Mouse (Mus musculus) midbrain, postnatal 0 days (tissue): ENCODE results near the gene Dcdc2a. TPM values are rescaled to one million over a fixed set of nuclear protein-coding genes. Genes with fewer than 3 reads are reported as not detected.

ENCODE experiments used
- ATAC-seq: fragments of 200-750 bp; cut with Nextera tagmentation; 2 replicates; pipeline ENCODE4 v1.8.0; 2017; ENCODE audit warnings: moderate number of reproducible peaks, mild to moderate bottlenecking, moderate TSS enrichment, moderate library complexity; ENCODE audit not compliant: low FRiP score
- DNase-seq: peaks from one replicate; pipeline ENCODE4 v3.0.0-alpha.2; 2015; ENCODE audit warnings: low spot score
- H3K27ac ChIP-seq: fragments of 300-500 bp; sonication (generic); 2 replicates; pipeline ENCODE4 v1.5.1; 2014; ENCODE audit warnings: low read depth, mild to moderate bottlenecking, low read length, mixed read lengths
- H3K27me3 ChIP-seq: fragments of 300-500 bp; sonication (generic); 2 replicates; pipeline ENCODE4 v1.6.1; 2014; ENCODE audit warnings: low read length, control low read depth, mixed read lengths; ENCODE audit not compliant: insufficient read depth
- H3K36me3 ChIP-seq: fragments of 300-500 bp; sonication (generic); 2 replicates; pipeline ENCODE4 v1.6.1; 2014; ENCODE audit warnings: low read length, control low read depth, mixed read lengths; ENCODE audit not compliant: insufficient read depth
- H3K4me1 ChIP-seq: fragments of 300-500 bp; sonication (generic); 2 replicates; pipeline ENCODE4 v1.6.1; 2014; ENCODE audit warnings: mild to moderate bottlenecking, control low read depth, antibody characterized with exemption, low read length, mixed read lengths; ENCODE audit not compliant: insufficient read depth
- H3K4me2 ChIP-seq: fragments of 300-500 bp; sonication (generic); 2 replicates; pipeline ENCODE4 v1.6.1; 2014; ENCODE audit warnings: low read depth, mild to moderate bottlenecking, low read length, mixed read lengths; ENCODE audit not compliant: poor library complexity, severe bottlenecking
- H3K4me3 ChIP-seq: fragments of 300-500 bp; sonication (generic); 2 replicates; pipeline ENCODE4 v1.5.1; 2014; ENCODE audit warnings: low read depth, mild to moderate bottlenecking, low read length, moderate library complexity
- H3K9ac ChIP-seq: fragments of 300-500 bp; sonication (generic); replicated peaks from 2 replicates; pipeline ENCODE4 v1.6.1; 2014; ENCODE audit warnings: mild to moderate bottlenecking, low read length, moderate library complexity, mixed read lengths; ENCODE audit not compliant: poor library complexity, severe bottlenecking
- H3K9me3 ChIP-seq: fragments of 300-500 bp; sonication (generic); 2 replicates; pipeline ENCODE4 v1.6.1; 2016; ENCODE audit warnings: low read length, control low read depth
- CTCF ChIP-seq: IDR thresholded peaks from 2 replicates; pipeline ENCODE4 v1.5.1; 2016; ENCODE audit warnings: antibody characterized with exemption, mild to moderate bottlenecking
- WGBS: fragments of 180-500 bp; shearing (Covaris S2); extraction: QIAGEN DNeasy Blood & Tissue Kit; methylation state at CpG from one replicate; pipeline ENCODE4 v1.1.7; 2014; 5-methylcytosine and 5-hydroxymethylcytosine counted together
- polyA plus RNA-seq: library from polyadenylated mRNA; unstranded; fragments of >200 nt; fragmentation: Nextera tagmentation; extraction: Ambion mirVana; gene quantifications from 2 replicates; pipeline ENCODE4 v1.2.1, GENCODE M21; 2015
- total RNA-seq: library from RNA; depleted of rRNA; stranded (reverse); fragments of >200 nt; gene quantifications from 2 replicates; pipeline ENCODE4 v1.2.3, GENCODE M21; 2014

Gene Dcdc2a
- total and polyA plus RNA-seq, 2 experiments from 2014 or later: 1.5 to 8.0 TPM

DNA sequence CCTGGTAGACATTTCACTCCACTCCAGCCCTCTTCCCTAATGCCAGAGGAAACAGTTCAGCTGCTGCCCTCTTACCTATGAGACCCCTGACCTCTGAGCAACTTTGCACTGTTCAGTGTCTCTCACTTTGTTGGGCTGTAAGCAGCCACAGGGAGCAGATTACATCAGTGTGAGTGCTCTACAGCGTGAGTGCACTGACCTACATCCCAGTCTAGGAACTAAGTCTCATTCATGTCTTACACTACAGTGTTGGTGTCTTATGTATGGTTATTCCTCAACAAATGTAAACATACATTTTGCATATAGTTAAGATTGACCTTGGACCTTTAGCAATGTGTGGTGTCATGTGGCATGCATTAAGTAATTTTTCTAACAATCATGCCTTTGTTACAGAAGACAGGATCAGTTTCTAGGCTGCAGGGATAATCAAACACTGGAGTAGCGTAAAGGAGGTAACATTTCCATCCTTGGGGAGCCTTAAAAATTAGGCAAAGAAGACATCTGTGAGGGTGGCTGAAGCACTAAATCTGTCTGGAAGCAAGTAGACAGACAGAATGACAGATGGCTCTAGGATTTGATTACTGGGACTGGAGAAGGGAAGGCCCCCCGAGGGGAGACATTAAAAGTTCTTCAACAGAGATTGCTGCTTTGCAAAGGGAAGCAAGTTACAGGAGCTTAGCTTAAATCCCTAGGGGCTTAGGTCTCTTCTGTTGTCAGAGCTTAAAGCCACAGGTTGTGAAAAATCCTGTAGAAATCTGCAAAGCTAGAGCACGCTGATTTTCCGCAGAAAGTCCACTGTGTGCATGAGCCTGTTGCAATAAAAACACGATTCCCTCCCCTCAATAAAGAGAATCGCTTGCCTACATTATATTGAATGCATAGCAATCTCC is 130.9 kb downstream of the Dcdc2a start:
- 19% methylated on average over 7 of the region's 7 CpGs for WGBS
- ATAC-seq: peak; percentile 32; the same call in 1 of the 2 replicates
- H3K4me1 ChIP-seq: 0 out of 2 replicates have a peak, but pooled peaks cover 4% of the 10 kb centered on the region
- no peak overlapping the region for H3K4me3 ChIP-seq
- H3K4me2 ChIP-seq: peak overlapping the region; percentile 7; the same call in 1 of the 2 replicates
- no peak for TF ChIP-seq CTCF
- H3K36me3 ChIP-seq: no peaks in the 10 kb centered on the region
- H3K9me3 ChIP-seq: no peaks in the 10 kb centered on the region
- no peaks in the 10 kb centered on the region for H3K27me3 ChIP-seq
- H3K9ac ChIP-seq: no peak overlapping the region
- peak; percentile 39 for DNase-seq
- H3K27ac ChIP-seq: no peak overlapping the region

DNA sequence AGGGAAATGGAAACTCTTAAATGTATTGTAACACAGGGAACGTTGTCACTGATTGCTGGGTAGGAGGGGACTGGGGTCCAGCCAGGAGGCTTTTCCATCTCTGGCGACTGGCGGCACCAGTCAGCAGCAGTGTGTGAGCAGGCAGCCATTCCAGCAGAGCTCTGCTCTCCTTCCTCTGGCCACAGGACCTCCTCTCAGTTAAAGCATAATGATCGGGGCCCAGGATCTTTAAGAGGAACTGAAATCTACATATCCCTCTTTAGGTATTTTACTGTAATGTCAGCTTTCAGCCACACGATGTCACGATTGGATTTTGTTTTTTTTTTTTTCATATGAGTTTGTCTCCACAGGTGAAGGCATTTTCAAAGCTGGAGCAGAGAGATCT is 131.5 kb downstream of the Dcdc2a start:
- Histone ChIP-seq H3K4me1 (0 out of 2 replicates have a peak, but pooled peaks cover 4% of the 10 kb centered on the region), H3K27me3 (no peaks in the 10 kb centered on the region), H3K36me3 (no peaks in the 10 kb centered on the region), H3K4me3 (no peak overlapping the region), H3K27ac (no peak overlapping the region), H3K9me3 (no peaks in the 10 kb centered on the region), H3K4me2 (peak overlapping the region; percentile 7; the same call in 1 of the 2 replicates), H3K9ac (no peak overlapping the region)
- TF ChIP-seq CTCF: peak; percentile 75
- DNase-seq: peak; percentile 79
- peak; percentile 7; the same call in 1 of the 2 replicates for ATAC-seq
- 3% methylated on average over 6 of the region's 6 CpGs for WGBS

DNA sequence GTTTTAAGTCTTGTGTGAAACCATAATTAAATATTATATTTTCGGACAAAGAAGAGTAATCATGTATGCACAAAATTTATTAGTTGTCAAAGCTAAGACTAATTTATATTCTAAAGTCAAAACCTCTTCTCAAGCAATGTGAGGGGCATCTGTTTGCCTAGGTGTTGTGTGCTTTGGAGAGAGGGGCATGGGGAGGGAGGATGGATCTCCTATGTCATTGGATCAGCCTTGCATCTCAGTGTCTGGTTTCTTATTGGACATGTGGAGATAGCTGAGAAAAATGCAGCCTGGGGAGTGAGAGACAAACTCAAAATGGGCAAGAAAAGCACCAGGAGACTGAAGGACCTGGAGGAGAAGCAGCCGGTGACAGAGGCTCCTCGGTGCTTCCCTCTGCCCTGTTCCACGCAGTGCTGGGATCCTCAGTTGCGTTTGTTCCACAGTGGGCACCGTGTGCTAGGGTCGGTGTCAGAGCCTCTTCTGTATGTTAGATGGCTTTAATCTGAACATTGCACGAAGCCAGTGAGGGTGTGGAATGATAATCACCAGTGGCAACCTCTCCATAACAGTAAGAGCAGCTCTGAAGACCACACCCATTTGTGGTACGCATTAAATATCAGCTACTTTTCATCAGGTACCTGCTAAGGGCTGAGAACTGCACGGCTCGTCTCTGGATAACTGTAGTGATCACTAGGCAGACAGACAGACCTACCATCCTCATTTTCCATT is 133.8 kb downstream of the Dcdc2a start:
- H3K4me3 ChIP-seq: no peak overlapping the region
- ATAC-seq (no peak), DNase-seq (no peak)
- H3K36me3 ChIP-seq: no peaks in the 10 kb centered on the region
- 85% methylated on average over 11 of the region's 11 CpGs for WGBS
- H3K4me1 ChIP-seq: 0 out of 2 replicates have a peak, but pooled peaks cover 4% of the 10 kb centered on the region
- no peak overlapping the region for H3K4me2 ChIP-seq
- H3K27ac ChIP-seq: no peak overlapping the region
- TF ChIP-seq CTCF: no peak
- H3K9me3 ChIP-seq: no peaks in the 10 kb centered on the region
- H3K9ac ChIP-seq: no peak overlapping the region
- H3K27me3 ChIP-seq: no peaks in the 10 kb centered on the region

DNA sequence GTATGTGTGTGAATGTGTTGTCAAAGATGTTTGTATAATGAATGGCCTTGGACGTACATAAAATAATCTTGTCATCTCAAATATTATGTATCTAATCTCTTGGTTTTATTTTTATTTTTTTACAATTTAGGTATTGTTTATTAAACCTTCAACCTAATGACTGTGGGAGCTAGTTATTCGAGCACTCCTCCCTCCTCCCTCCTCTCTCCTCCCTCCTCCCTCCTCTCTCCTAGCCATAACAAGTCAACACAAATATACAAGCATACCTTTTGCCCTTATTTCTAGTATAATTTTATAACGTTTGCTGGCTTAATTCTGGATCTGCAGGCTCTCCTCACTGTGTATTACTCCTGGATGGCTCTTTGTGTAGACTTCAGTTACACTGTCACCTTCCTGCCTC is 134.4 kb downstream of the Dcdc2a start:
- 79% methylated on average over 3 of the region's 3 CpGs for WGBS
- Histone ChIP-seq H3K27ac (no peak overlapping the region), H3K9ac (no peak overlapping the region), H3K9me3 (no peaks in the 10 kb centered on the region), H3K27me3 (no peaks in the 10 kb centered on the region), H3K4me2 (no peak overlapping the region), H3K4me3 (no peak overlapping the region), H3K4me1 (0 out of 2 replicates have a peak, but pooled peaks cover 4% of the 10 kb centered on the region), H3K36me3 (no peaks in the 10 kb centered on the region)
- ATAC-seq (no peak), DNase-seq (no peak)
- no peak for TF ChIP-seq CTCF

DNA sequence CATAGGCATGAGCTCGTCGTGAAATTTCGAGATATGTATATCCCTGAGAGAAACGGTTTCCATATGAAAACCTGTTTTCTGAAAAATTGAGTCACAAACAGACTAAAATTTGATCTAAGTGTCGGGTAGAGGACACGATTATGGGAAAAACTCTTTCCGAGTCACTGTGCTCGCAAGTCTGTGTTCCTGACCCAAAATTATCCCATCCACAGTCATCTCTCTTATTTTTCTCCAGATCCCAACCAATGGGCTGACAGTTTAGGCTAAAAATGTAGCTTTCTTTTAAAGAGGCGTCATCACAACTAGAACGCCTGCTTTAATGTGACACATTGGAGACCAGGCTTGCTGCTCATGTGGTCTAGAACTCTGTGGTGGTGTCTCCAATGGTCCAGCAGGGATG is 139.9 kb downstream of the Dcdc2a start:
- Histone ChIP-seq H3K9me3 (no peaks in the 10 kb centered on the region), H3K27me3 (no peaks in the 10 kb centered on the region), H3K9ac (no peak overlapping the region), H3K4me1 (no peaks in the 10 kb centered on the region), H3K27ac (no peak overlapping the region), H3K4me2 (no peak overlapping the region), H3K36me3 (no peaks in the 10 kb centered on the region), H3K4me3 (no peak overlapping the region)
- no peak for DNase-seq
- no peak for ATAC-seq
- WGBS: 95% methylated on average over 10 of the region's 10 CpGs
- TF ChIP-seq CTCF: no peak

DNA sequence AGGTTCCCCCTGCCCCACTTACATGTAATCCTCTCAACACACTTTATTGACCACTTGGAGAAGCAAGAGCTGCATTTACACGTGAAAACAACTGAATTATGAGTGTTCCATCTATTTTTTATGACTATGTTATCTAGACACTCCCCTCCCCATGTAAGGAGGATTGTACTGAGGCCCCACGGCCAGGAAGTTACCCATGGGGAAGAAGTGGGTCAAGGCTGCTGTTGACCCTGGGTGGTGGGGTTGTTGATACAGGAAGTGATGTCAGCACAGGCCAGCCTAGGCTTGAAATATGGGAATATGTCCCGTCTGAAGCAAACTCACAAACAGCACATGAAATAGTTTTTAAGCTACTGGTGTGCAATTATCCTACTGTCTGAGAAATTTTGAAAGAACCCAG is 144.1 kb downstream of the Dcdc2a start:
- H3K9me3 ChIP-seq: no peaks in the 10 kb centered on the region
- H3K4me2 ChIP-seq: no peak overlapping the region
- H3K36me3 ChIP-seq: no peaks in the 10 kb centered on the region
- H3K4me1 ChIP-seq: no peaks in the 10 kb centered on the region
- H3K27me3 ChIP-seq: no peaks in the 10 kb centered on the region
- no peak overlapping the region for H3K4me3 ChIP-seq
- TF ChIP-seq CTCF: no peak
- no peak for ATAC-seq
- 56% methylated on average over 3 of the region's 3 CpGs for WGBS
- H3K27ac ChIP-seq: no peak overlapping the region
- no peak overlapping the region for H3K9ac ChIP-seq
- DNase-seq: no peak
